Mouse (Mus musculus): ENCODE results near the gene Heatr1.

- TF ChIP-seq POLR2A (IDR thresholded peaks at IDR 0.05; ENCODE audit: low read depth, low read length): no peak
- no peak for TF ChIP-seq ETS1 (conservative IDR thresholded peaks at IDR 0.05; ENCODE audit: low read depth, low read length)
- no peak for TF ChIP-seq EP300 (IDR thresholded peaks at IDR 0.05; ENCODE audit: low read length)
- no peak for TF ChIP-seq CTCF (conservative IDR thresholded peaks at IDR 0.05 in 1 of 2, IDR thresholded peaks at IDR 0.05 in 1 of 2; ENCODE audit: low read depth in 2 of 2, low read length in 2 of 2)
- TF ChIP-seq USF2 (conservative IDR thresholded peaks at IDR 0.05; ENCODE audit: low read depth, low read length): no peak
- TF ChIP-seq ELF1 (IDR thresholded peaks at IDR 0.05; ENCODE audit: low read depth, low read length): no peak
- TF ChIP-seq TBP (conservative IDR thresholded peaks at IDR 0.05; ENCODE audit: low read depth, low read length): no peak
- no peak for TF ChIP-seq RAD21 (IDR thresholded peaks at IDR 0.05; ENCODE audit: low read depth, low read length)
- TF ChIP-seq NELFE (IDR thresholded peaks at IDR 0.05; ENCODE audit: low read depth, low read length): no peak
- TF ChIP-seq ZNF384 (IDR thresholded peaks at IDR 0.05; ENCODE audit: low read depth, low read length): no peak
- TF ChIP-seq KAT2A (IDR thresholded peaks at IDR 0.05; ENCODE audit: insufficient replicate concordance, low read length): no peak
Measured at GRCm38 (mm10) chr13:12372755-12373154, 22.1 kb upstream of the Heatr1 start.

All from CH12.LX (cell line).